Mouse (Mus musculus): Measurements from ENCODE around the gene Cphx3. TPM values are rescaled to one million over a fixed set of nuclear protein-coding genes. Genes with fewer than 3 reads are reported as not detected.
"Not testable (repeated sequence)": the region's sequence is repeated elsewhere in the genome, so short reads cannot be mapped to it uniquely, and the experiment has no call there.

The Cphx3 gene
- not detected in 2 replicates for polyA plus RNA-seq (2012; ENCODE audit: insufficient read depth, insufficient read length, missing spikeins)

- not testable (repeated sequence) for H3K4me1 ChIP-seq (ENCODE audit: control insufficient read depth, insufficient read depth, insufficient read length, low read length); H3K4me3 ChIP-seq (ENCODE audit: insufficient read depth, low read depth, low read length); H3K27ac ChIP-seq (replicated peaks; ENCODE audit: low read depth, low read length)
Measured at GRCm38 (mm10) chr14:26081997-26082396, at the start of gene Cphx3. Cphx3 (plus strand) TSS chr14:26082297.

- not testable (repeated sequence) for H3K4me1 ChIP-seq (ENCODE audit: control insufficient read depth, insufficient read depth, insufficient read length, low read length); H3K27ac ChIP-seq (replicated peaks; ENCODE audit: low read depth, low read length); H3K4me3 ChIP-seq (ENCODE audit: insufficient read depth, low read depth, low read length)
Measured at GRCm38 (mm10) chr14:26034364-26034763, 47.7 kb upstream of the Cphx3 start.

GRCm38 (mm10) chr14:26035439-26035838, 46.7 kb upstream of the Cphx3 start:
- H3K4me1 ChIP-seq (ENCODE audit: control insufficient read depth, insufficient read depth, insufficient read length, low read length); H3K4me3 ChIP-seq (ENCODE audit: insufficient read depth, low read depth, low read length); H3K27ac ChIP-seq (replicated peaks; ENCODE audit: low read depth, low read length): not testable (repeated sequence)

- H3K4me1 ChIP-seq (ENCODE audit: control insufficient read depth, insufficient read depth, insufficient read length, low read length); H3K27ac ChIP-seq (replicated peaks; ENCODE audit: low read depth, low read length); H3K4me3 ChIP-seq (ENCODE audit: insufficient read depth, low read depth, low read length): not testable (repeated sequence)
Measured at GRCm38 (mm10) chr14:26042611-26043010, 39.5 kb upstream of the Cphx3 start, which contains the start of gene Gm9780. Gm9780 (minus strand) TSS chr14:26042711.

GRCm38 (mm10) chr14:26045007-26045406, 37.1 kb upstream of the Cphx3 start:
- not testable (repeated sequence) for H3K4me3 ChIP-seq (ENCODE audit: insufficient read depth, low read depth, low read length); H3K27ac ChIP-seq (replicated peaks; ENCODE audit: low read depth, low read length); H3K4me1 ChIP-seq (ENCODE audit: control insufficient read depth, insufficient read depth, insufficient read length, low read length)

- H3K4me1 ChIP-seq (ENCODE audit: control insufficient read depth, insufficient read depth, insufficient read length, low read length); H3K4me3 ChIP-seq (ENCODE audit: insufficient read depth, low read depth, low read length); H3K27ac ChIP-seq (replicated peaks; ENCODE audit: low read depth, low read length): not testable (repeated sequence)
Measured at GRCm38 (mm10) chr14:26047026-26047425, 35.1 kb upstream of the Cphx3 start.

GRCm38 (mm10) chr14:26048767-26049166, 33.3 kb upstream of the Cphx3 start:
- not testable (repeated sequence) for H3K4me1 ChIP-seq (ENCODE audit: control insufficient read depth, insufficient read depth, insufficient read length, low read length); H3K27ac ChIP-seq (replicated peaks; ENCODE audit: low read depth, low read length); H3K4me3 ChIP-seq (ENCODE audit: insufficient read depth, low read depth, low read length)

- H3K27ac ChIP-seq (replicated peaks; ENCODE audit: low read depth, low read length); H3K4me1 ChIP-seq (ENCODE audit: control insufficient read depth, insufficient read depth, insufficient read length, low read length); H3K4me3 ChIP-seq (ENCODE audit: insufficient read depth, low read depth, low read length): not testable (repeated sequence)
Measured at GRCm38 (mm10) chr14:26058184-26058583, 23.9 kb upstream of the Cphx3 start.

GRCm38 (mm10) chr14:26059362-26059761, 22.7 kb upstream of the Cphx3 start:
- not testable (repeated sequence) for H3K4me1 ChIP-seq (ENCODE audit: control insufficient read depth, insufficient read depth, insufficient read length, low read length); H3K4me3 ChIP-seq (ENCODE audit: insufficient read depth, low read depth, low read length); H3K27ac ChIP-seq (replicated peaks; ENCODE audit: low read depth, low read length)

- not testable (repeated sequence) for H3K27ac ChIP-seq (replicated peaks; ENCODE audit: low read depth, low read length)
Measured at GRCm38 (mm10) chr14:26066574-26067324, 15.3 kb upstream of the Cphx3 start.

GRCm38 (mm10) chr14:26067325-26067633, 14.8 kb upstream of the Cphx3 start, which contains the start of gene Tmem254c:
Tmem254c (minus strand) TSS chr14:26067355.
- H3K4me3 ChIP-seq (ENCODE audit: insufficient read depth, low read depth, low read length); H3K4me1 ChIP-seq (ENCODE audit: control insufficient read depth, insufficient read depth, insufficient read length, low read length); H3K27ac ChIP-seq (replicated peaks; ENCODE audit: low read depth, low read length): not testable (repeated sequence)

More at GRCm38 (mm10) chr14:26066574-26067324, 15.3 kb upstream of the Cphx3 start:
- H3K4me3 ChIP-seq (ENCODE audit: insufficient read depth, low read depth, low read length); H3K4me1 ChIP-seq (ENCODE audit: control insufficient read depth, insufficient read depth, insufficient read length, low read length): not testable (repeated sequence)

- H3K27ac ChIP-seq (replicated peaks; ENCODE audit: low read depth, low read length); H3K4me3 ChIP-seq (ENCODE audit: insufficient read depth, low read depth, low read length); H3K4me1 ChIP-seq (ENCODE audit: control insufficient read depth, insufficient read depth, insufficient read length, low read length): not testable (repeated sequence)
Measured at GRCm38 (mm10) chr14:26076620-26077390, 5.3 kb upstream of the Cphx3 start.

- H3K4me1 ChIP-seq (ENCODE audit: control insufficient read depth, insufficient read depth, insufficient read length, low read length); H3K4me3 ChIP-seq (ENCODE audit: insufficient read depth, low read depth, low read length): not testable (repeated sequence)
Measured at GRCm38 (mm10) chr14:26081216-26081615, 881 bp upstream of the Cphx3 start, which contains the start of gene Cphx2. Cphx2 (plus strand) TSS chr14:26081516.

GRCm38 (mm10) chr14:26097622-26098021, 15.5 kb downstream of the Cphx3 start:
- not testable (repeated sequence) for H3K4me3 ChIP-seq (ENCODE audit: insufficient read depth, low read depth, low read length); H3K27ac ChIP-seq (replicated peaks; ENCODE audit: low read depth, low read length); H3K4me1 ChIP-seq (ENCODE audit: control insufficient read depth, insufficient read depth, insufficient read length, low read length)

More at GRCm38 (mm10) chr14:26081216-26081615, 881 bp upstream of the Cphx3 start, which contains the start of gene Cphx2:
- H3K27ac ChIP-seq (replicated peaks; ENCODE audit: low read depth, low read length): not testable (repeated sequence)

- H3K27ac ChIP-seq (replicated peaks; ENCODE audit: low read depth, low read length): not testable (repeated sequence)
Measured at GRCm38 (mm10) chr14:26118150-26118549, 36.1 kb downstream of the Cphx3 start, which contains the start of gene Duxbl2. Duxbl2 (plus strand) TSS chr14:26118349.

More at GRCm38 (mm10) chr14:26118150-26118549, 36.1 kb downstream of the Cphx3 start, which contains the start of gene Duxbl2:
- H3K4me1 ChIP-seq (ENCODE audit: control insufficient read depth, insufficient read depth, insufficient read length, low read length); H3K4me3 ChIP-seq (ENCODE audit: insufficient read depth, low read depth, low read length): not testable (repeated sequence)
